Mouse (Mus musculus): ENCODE measurements at regions not wholly inside any gene's neighbourhood (a gene's known extent, or its start where the extent isn't known, plus 50 kb on each side); places are given as distances from the start of the nearest gene placed in this dataset.

- DNase-seq (ENCODE audit: low read depth, low spot score), result no peak
Measured at GRCm38 (mm10) chrX:163452971-163453532, 96.4 kb downstream of the Grpr start.

- peak; percentile 51 for DNase-seq (ENCODE audit: low read depth, low spot score)
Measured at GRCm38 (mm10) chrX:163405586-163405985, 143.9 kb downstream of the Grpr start.

- no peak for DNase-seq (ENCODE audit: low read depth, low spot score)
Measured at GRCm38 (mm10) chrX:163386380-163386779, 163.1 kb downstream of the Grpr start.

Measured in ES-CJ7 (cell line).